Mouse (Mus musculus) heart, postnatal 36 days (tissue): ENCODE data around the gene Wdr34. TPM values are rescaled to one million over a fixed set of nuclear protein-coding genes. Genes with fewer than 3 reads are reported as not detected.
A peak's percentile ranks its signal among the peaks of the same experiment; 100 is the strongest.

Source experiments
- DNase-seq, 2 experiments: peaks; one replicate each; pipeline ENCODE4 v3.0.0; 2021 to 2022
- intact Hi-C: fragments of 180-260 bp; cut with DNase I; formaldehyde crosslinking; loops from one replicate; pipeline ENCODE4 v1.15.1; 2025
- microRNA-seq, 2 experiments: library from miRNA; unstranded; fragments of <30 nt; microRNA quantifications; one replicate each; pipeline ENCODE4 v1.2.0; 2021; ENCODE audit warnings: borderline number of aligned reads in 2 of 2
- total RNA-seq, 2 experiments: library from RNA; stranded (reverse); gene quantifications; 2 replicates each; pipeline ENCODE4 v1.2.3; 2021

Wdr34 gene
- total RNA-seq, 2 experiments from 2014 or later, result 6.4 to 8.2 TPM

- no peak for DNase-seq
These were observed 9.0 kb downstream of the Wdr34 start for GRCm38 (mm10) chr2:30039687-30040086.

GRCm38 (mm10) chr2:30038370-30038769, 10.3 kb downstream of the Wdr34 start:
- intact Hi-C loops, result no loop called here

More at GRCm38 (mm10) chr2:30039687-30040086, 9.0 kb downstream of the Wdr34 start:
- intact Hi-C loops, result loop anchor here (5.0 kb wide), 2 partner anchors 38 to 123 kb away; partner anchors contain the start of gene Pkn3

GRCm38 (mm10) chr2:30037762-30038161, 10.9 kb downstream of the Wdr34 start:
- no peak for DNase-seq
- intact Hi-C loops, result no loop called here

More at GRCm38 (mm10) chr2:30038370-30038769, 10.3 kb downstream of the Wdr34 start:
- DNase-seq, result no peak

GRCm38 (mm10) chr2:30032957-30033356, 15.7 kb downstream of the Wdr34 start:
- intact Hi-C loops, result no loop called here
- DNase-seq, result no peak

GRCm38 (mm10) chr2:30032244-30032846, 16.3 kb downstream of the Wdr34 start:
- intact Hi-C loops, result no loop called here
- DNase-seq, result no peak

- intact Hi-C loops, result no loop called here
- no peak for DNase-seq
These were observed 21.7 kb downstream of the Wdr34 start for GRCm38 (mm10) chr2:30026997-30027396.

GRCm38 (mm10) chr2:30025454-30025853, 23.2 kb downstream of the Wdr34 start:
- intact Hi-C loops, result no loop called here
- DNase-seq, result no peak

- intact Hi-C loops, result no loop called here
- peak; percentile 37 to 46 for DNase-seq
These were observed 34.2 kb downstream of the Wdr34 start for GRCm38 (mm10) chr2:30014326-30014966.

- DNase-seq, result peak; percentile 58 to 61
- intact Hi-C loops, result no loop called here
These were observed 37.8 kb downstream of the Wdr34 start for GRCm38 (mm10) chr2:30010840-30011281.

GRCm38 (mm10) chr2:30009101-30009500, 39.6 kb downstream of the Wdr34 start:
- no peak for DNase-seq
- intact Hi-C loops, result no loop called here

- DNase-seq, result no peak
- intact Hi-C loops, result no loop called here
These were observed 56.7 kb downstream of the Wdr34 start for GRCm38 (mm10) chr2:29991962-29992361.

Small RNA genes within 50 kb of the gene (microRNA-seq; reads per million reads assigned to microRNA genes)
- 0 reads per million in 2 experiments for gene Mir6997

Other genes with a start within 250 kb of the Wdr34 start
- gene Slc27a4, start 246.2 kb downstream of the Wdr34 start, total RNA-seq, result 10 to 100 TPM; 16.2 to 19.3 TPM
- gene Urm1, start 228.8 kb downstream of the Wdr34 start, total RNA-seq, result 10 to 100 TPM; 30.4 to 34.2 TPM
- 1 to 10 TPM; 4.4 to 4.9 TPM for gene Cercam, start 179.7 kb downstream of the Wdr34 start, total RNA-seq
- 10 to 100 TPM; 24.0 to 29.7 TPM for gene Odf2, start 159.7 kb downstream of the Wdr34 start, total RNA-seq
- gene Gle1, start 113.5 kb downstream of the Wdr34 start, total RNA-seq, result 10 to 100 TPM; 22.5 to 26.8 TPM
- gene Sptan1, start 83.3 kb downstream of the Wdr34 start, total RNA-seq, result 100 to 1,000 TPM; 193 to 213 TPM
- 100 to 1,000 TPM in 1 of 2 experiments, 10 to 100 TPM in 1; 87.1 to 103 TPM for gene Set, start 8.5 kb upstream of the Wdr34 start, total RNA-seq
- 10 to 100 TPM in 1 of 2 experiments, 1 to 10 TPM in 1; 8.3 to 11.5 TPM for gene Pkn3, start 28.8 kb upstream of the Wdr34 start, total RNA-seq
- gene Zdhhc12, start 44.8 kb upstream of the Wdr34 start, total RNA-seq, result 1 to 10 TPM; 4.1 to 4.7 TPM
- 10 to 100 TPM; 24.3 to 27.3 TPM for gene Zer1, start 75.7 kb upstream of the Wdr34 start, total RNA-seq
- 10 to 100 TPM; 17.5 to 18.0 TPM for gene Tbc1d13, start 84.9 kb upstream of the Wdr34 start, total RNA-seq
- 10 to 100 TPM; 91.8 to 92.4 TPM for gene Endog, start 122.6 kb upstream of the Wdr34 start, total RNA-seq
- 1 to 10 TPM; 5.8 to 6.0 TPM for gene Spout1, start 129.6 kb upstream of the Wdr34 start, total RNA-seq
- 10 to 100 TPM; 40.9 to 42.8 TPM for gene Kyat1, start 157.0 kb upstream of the Wdr34 start, total RNA-seq
- gene Lrrc8a, start 188.8 kb upstream of the Wdr34 start, total RNA-seq, result 10 to 100 TPM; 56.7 to 67.8 TPM
- gene Gm28035, start 191.7 kb upstream of the Wdr34 start, total RNA-seq, result 1 to 10 TPM; 4.5 to 5.5 TPM
- gene Phyhd1, start 217.3 kb upstream of the Wdr34 start, total RNA-seq, result 100 to 1,000 TPM in 1 of 2 experiments, 10 to 100 TPM in 1; 96.9 to 120 TPM
- gene Gm28038, start 232.2 kb upstream of the Wdr34 start, total RNA-seq, result 1 to 10 TPM in 1 of 2 experiments, under 1 TPM in 1; 0.92 to 3.1 TPM
- gene Dolk, start 237.5 kb upstream of the Wdr34 start, total RNA-seq, result 10 to 100 TPM; 22.4 to 24.7 TPM
- 10 to 100 TPM; 17.0 to 20.5 TPM for gene Nup188, start 237.5 kb upstream of the Wdr34 start, total RNA-seq